Mouse (Mus musculus): ENCODE measurements around the gene Lst1. TPM values are rescaled to one million over a fixed set of nuclear protein-coding genes. Genes with fewer than 3 reads are reported as not detected.

Lst1 gene
- total and polyA plus RNA-seq, 3 experiments = 15.2 to 29.0 TPM; not detected in 1

GRCm38 (mm10) chr17:35237504-35237903 lies 49.3 kb upstream of the Lst1 start:
- H3K36me3 ChIP-seq (ENCODE audit: control insufficient read depth in 1 of 2, insufficient read depth in 2 of 2, low read length in 2 of 2) = peaks cover 0 to 14% of the 10 kb centered on the region in 2 experiments; a peak in 2 of 4 replicates
- H3K79me2 ChIP-seq (ENCODE audit: control insufficient read depth, insufficient read depth, low read length, poor library complexity) = peaks cover 24% of the 10 kb centered on the region
- no peak overlapping the region for H3K9ac ChIP-seq (ENCODE audit: control insufficient read depth, low read depth, low read length, poor library complexity, severe bottlenecking)
- TF ChIP-seq RCOR1 (IDR thresholded peaks at IDR 0.05; ENCODE audit: low read depth, low read length) (no peak), USF2 (IDR thresholded peaks at IDR 0.05; ENCODE audit: borderline replicate concordance in 1 of 2, insufficient read depth in 1 of 2, low read depth in 1 of 2, low read length in 2 of 2) (no peak), MYB (IDR thresholded peaks at IDR 0.05; ENCODE audit: low read depth, low read length) (no peak), GATA1 (IDR thresholded peaks at IDR 0.05; ENCODE audit: low read depth, low read length) (no peak), POLR2AphosphoS2 (IDR thresholded peaks at IDR 0.05; ENCODE audit: low read length) (no peak), MYC (IDR thresholded peaks at IDR 0.05; ENCODE audit: low read depth, low read length) (no peak), EP300 (IDR thresholded peaks at IDR 0.05; ENCODE audit: low read depth in 1 of 2, low read length in 2 of 2) (no peak), GABPA (IDR thresholded peaks at IDR 0.05; ENCODE audit: low read depth, low read length) (no peak), ZMIZ1 (IDR thresholded peaks at IDR 0.05; ENCODE audit: low read depth, low read length) (no peak), SMC3 (IDR thresholded peaks at IDR 0.05; ENCODE audit: low read depth, low read length) (no peak), MAFK (IDR thresholded peaks at IDR 0.05; ENCODE audit: borderline replicate concordance, low read depth, low read length) (no peak), MAZ (IDR thresholded peaks at IDR 0.05; ENCODE audit: low read depth, low read length) (no peak), NRF1 (IDR thresholded peaks at IDR 0.05; ENCODE audit: insufficient read depth, low read depth, low read length, poor library complexity, severe bottlenecking) (no peak), MXI1 (IDR thresholded peaks at IDR 0.05; ENCODE audit: low read depth, low read length) (no peak), ELF1 (IDR thresholded peaks at IDR 0.05; ENCODE audit: low read depth, low read length) (no peak), TAL1 (IDR thresholded peaks at IDR 0.05; ENCODE audit: low read length) (no peak), UBTF (IDR thresholded peaks at IDR 0.05; ENCODE audit: borderline replicate concordance, insufficient read depth, low read depth, low read length) (no peak), BHLHE40 (IDR thresholded peaks at IDR 0.05; ENCODE audit: borderline replicate concordance, low read depth, low read length) (no peak)
- no peak overlapping the region for H3K27ac ChIP-seq (ENCODE audit: control insufficient read depth, low read depth, low read length)
- no peaks in the 10 kb centered on the region for H3K9me3 ChIP-seq (replicated peaks; ENCODE audit: insufficient read depth, low read length)
- H3K4me3 ChIP-seq (ENCODE audit: control insufficient read depth in 1 of 2, insufficient read depth in 1 of 2, low read depth in 2 of 2, low read length in 2 of 2) = no peak overlapping the region
- peaks cover 5 to 18% of the 10 kb centered on the region in 2 experiments; a peak in 3 of 4 replicates for H3K4me1 ChIP-seq (ENCODE audit: control insufficient read depth in 1 of 2, insufficient read depth in 2 of 2, low read length in 2 of 2)
- no peaks in the 10 kb centered on the region for H3K27me3 ChIP-seq (ENCODE audit: control insufficient read depth in 1 of 2, insufficient read depth in 2 of 2, low read length in 2 of 2)
- no peak for DNase-seq (ENCODE audit: low read depth, low spot score)

DNA sequence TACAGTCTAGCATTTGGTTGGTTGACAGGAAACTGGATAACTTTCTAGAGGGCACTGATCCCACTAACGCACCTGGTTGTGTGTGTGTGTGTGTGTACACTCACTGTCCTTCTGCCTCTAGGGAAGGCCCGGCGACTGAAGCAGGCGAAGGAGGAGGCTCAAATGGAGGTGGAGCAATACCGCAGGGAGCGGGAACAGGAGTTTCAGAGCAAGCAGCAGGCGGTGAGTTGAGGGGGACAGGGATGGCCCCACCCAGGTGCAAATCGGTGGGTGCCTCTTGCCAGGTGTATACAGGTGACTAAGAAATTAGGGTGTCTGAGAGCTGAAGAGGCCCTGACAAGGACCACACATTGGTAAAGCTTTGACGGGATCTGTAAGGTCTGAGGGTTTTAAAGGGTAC lies 48.8 kb upstream of the Lst1 start:
- TF ChIP-seq ZKSCAN1 (IDR thresholded peaks at IDR 0.05; ENCODE audit: low read depth, low read length) = no peak
- TF ChIP-seq CHD2 (IDR thresholded peaks at IDR 0.05; ENCODE audit: low read length) = no peak
- TF ChIP-seq GABPA (IDR thresholded peaks at IDR 0.05; ENCODE audit: low read depth, low read length) = no peak
- TF ChIP-seq BHLHE40 (IDR thresholded peaks at IDR 0.05; ENCODE audit: borderline replicate concordance, low read depth, low read length) = no peak
- TF ChIP-seq POLR2A (IDR thresholded peaks at IDR 0.05; ENCODE audit: control insufficient read depth in 1 of 2, insufficient read depth in 1 of 2, low read depth in 1 of 2, low read length in 2 of 2, poor library complexity in 1 of 2) = no peak
- no peak for TF ChIP-seq GATA1 (IDR thresholded peaks at IDR 0.05; ENCODE audit: low read depth, low read length)
- Histone ChIP-seq H3K36me3 (ENCODE audit: control insufficient read depth in 1 of 2, insufficient read depth in 2 of 2, low read length in 2 of 2) (peaks cover 0 to 14% of the 10 kb centered on the region in 2 experiments; a peak in 2 of 4 replicates), H3K4me3 (ENCODE audit: control insufficient read depth in 1 of 2, insufficient read depth in 1 of 2, low read depth in 2 of 2, low read length in 2 of 2) (no peak overlapping the region), H3K9me3 (replicated peaks; ENCODE audit: insufficient read depth, low read length) (no peaks in the 10 kb centered on the region), H3K27ac (ENCODE audit: control insufficient read depth, low read depth, low read length) (no peak overlapping the region), H3K27me3 (ENCODE audit: control insufficient read depth in 1 of 2, insufficient read depth in 2 of 2, low read length in 2 of 2) (no peaks in the 10 kb centered on the region), H3K79me2 (ENCODE audit: control insufficient read depth, insufficient read depth, low read length, poor library complexity) (peaks cover 22% of the 10 kb centered on the region), H3K9ac (ENCODE audit: control insufficient read depth, low read depth, low read length, poor library complexity, severe bottlenecking) (no peak overlapping the region), H3K4me1 (ENCODE audit: control insufficient read depth in 1 of 2, insufficient read depth in 2 of 2, low read length in 2 of 2) (peaks cover 5 to 18% of the 10 kb centered on the region in 2 experiments; a peak in 3 of 4 replicates)
- no peak for DNase-seq (ENCODE audit: low read depth, low spot score)

All from MEL (cell line).